Mouse (Mus musculus) hindbrain, embryonic 15.5 days (tissue): ENCODE measurements around the gene Atn1. TPM values are rescaled to one million over a fixed set of nuclear protein-coding genes. Genes with fewer than 3 reads are reported as not detected.

ENCODE experiments used
- ATAC-seq: fragments of 200-750 bp; cut with Nextera tagmentation; 2 replicates; pipeline ENCODE4 v1.8.0; 2017; ENCODE audit warnings: low read depth, moderate number of reproducible peaks, moderate TSS enrichment; ENCODE audit not compliant: low FRiP score
- H3K27ac ChIP-seq: fragments of 300-500 bp; sonication (generic); replicated peaks from 2 replicates; pipeline ENCODE4 v1.5.1; 2015; ENCODE audit warnings: mild to moderate bottlenecking, inconsistent platforms
- H3K27me3 ChIP-seq: fragments of 300-500 bp; sonication (generic); 2 replicates; pipeline ENCODE4 v1.6.1; 2015; ENCODE audit warnings: control low read depth, inconsistent platforms
- H3K36me3 ChIP-seq: fragments of 300-500 bp; sonication (generic); 2 replicates; pipeline ENCODE4 v1.6.1; 2015; ENCODE audit warnings: control low read depth, inconsistent platforms
- H3K4me1 ChIP-seq: fragments of 300-500 bp; sonication (generic); replicated peaks from 2 replicates; pipeline ENCODE4 v1.6.1; 2015; ENCODE audit warnings: control low read depth, inconsistent platforms
- H3K4me2 ChIP-seq: fragments of 300-500 bp; sonication (generic); 2 replicates; pipeline ENCODE4 v1.6.1; 2015; ENCODE audit warnings: moderate library complexity, mild to moderate bottlenecking, inconsistent platforms
- H3K4me3 ChIP-seq: fragments of 300-500 bp; sonication (generic); 2 replicates; pipeline ENCODE4 v1.5.1; 2015; ENCODE audit warnings: mild to moderate bottlenecking, inconsistent platforms
- H3K9ac ChIP-seq: fragments of 300-500 bp; sonication (generic); 2 replicates; pipeline ENCODE4 v1.6.1; 2015; ENCODE audit warnings: inconsistent platforms
- H3K9me3 ChIP-seq: fragments of 300-500 bp; sonication (generic); 2 replicates; pipeline ENCODE4 v1.6.1; 2016; ENCODE audit warnings: control low read depth, inconsistent platforms
- WGBS: fragments of 180-500 bp; shearing (Covaris S2); methylation state at CpG from one replicate; pipeline ENCODE4 v1.1.7; 2015; 5-methylcytosine and 5-hydroxymethylcytosine counted together
- polyA plus RNA-seq: library from polyadenylated mRNA; unstranded; fragments of >200 nt; fragmentation: Nextera tagmentation; extraction: Ambion mirVana; gene quantifications from 2 replicates; pipeline ENCODE4 v1.2.1, GENCODE M21; 2015

Gene Atn1
- polyA plus RNA-seq, 1 experiment from 2014 or later, result 30.4 TPM

DNA sequence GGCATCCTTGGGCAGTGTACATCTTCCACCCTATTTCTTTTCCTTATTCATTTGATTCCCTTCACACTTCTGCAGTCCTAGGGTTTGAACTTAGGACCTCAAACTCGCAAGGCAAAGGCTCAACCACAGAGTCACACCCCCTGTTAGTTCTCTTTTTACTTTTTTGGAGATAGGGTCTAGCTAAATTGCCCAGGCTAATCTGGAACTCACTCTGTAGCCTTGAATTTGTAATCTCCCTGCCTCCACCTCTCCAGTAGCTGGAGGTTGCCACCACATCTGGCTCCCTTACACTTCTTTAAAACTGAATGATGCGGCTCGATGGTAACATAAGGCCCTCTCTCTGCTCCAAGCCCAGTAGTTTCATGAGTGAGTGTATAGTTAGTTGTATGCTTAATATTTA is 21.9 kb downstream of the Atn1 start:
- 90% methylated on average over 3 of the region's 3 CpGs for WGBS
- no peaks in the 10 kb centered on the region for H3K36me3 ChIP-seq
- ATAC-seq, result no peak

DNA sequence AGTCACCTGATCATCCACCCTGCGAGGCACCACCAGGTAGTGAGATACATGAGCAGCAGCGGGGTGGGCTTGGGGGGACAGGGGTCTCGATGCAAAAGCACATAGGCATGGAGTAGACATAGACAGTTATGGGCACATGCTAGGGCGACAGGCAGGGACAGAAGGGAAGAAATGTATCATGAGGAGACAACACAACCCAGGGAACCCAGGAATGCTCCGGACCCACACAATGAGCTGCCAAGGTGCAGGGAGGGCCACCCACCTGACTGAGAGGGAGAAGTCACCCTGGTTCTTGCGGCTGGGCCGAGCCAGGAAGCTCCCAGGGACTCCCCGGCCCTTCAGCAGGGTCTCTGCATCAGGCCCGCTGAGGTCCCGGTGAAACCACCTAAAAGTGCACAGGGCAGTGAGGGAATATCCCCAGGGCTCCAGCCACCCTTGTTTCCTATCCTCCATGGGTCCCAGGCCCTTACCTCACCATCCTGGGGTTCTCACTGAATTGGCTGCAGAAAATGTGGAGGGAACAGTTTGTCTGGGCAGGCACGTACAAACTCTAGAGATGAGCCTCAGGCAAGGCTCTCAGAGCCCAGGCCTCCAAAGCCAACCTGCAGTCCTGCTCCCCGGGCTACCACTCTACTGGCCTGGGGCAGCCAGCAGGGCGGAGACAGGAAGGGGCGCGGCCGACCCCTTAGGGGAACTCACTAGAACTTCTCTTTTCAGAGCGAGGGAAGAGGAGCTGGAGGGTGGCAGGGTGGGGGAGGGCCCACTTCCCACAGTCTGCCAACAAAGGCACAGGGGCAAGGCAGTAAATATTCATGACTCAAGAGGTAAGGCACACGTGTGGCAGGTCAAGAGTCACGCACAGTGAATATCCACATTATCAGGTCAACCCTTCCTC is 23.6 kb downstream of the Atn1 start:
- Histone ChIP-seq H3K9me3 (no peaks in the 10 kb centered on the region), H3K36me3 (no peaks in the 10 kb centered on the region), H3K4me1 (no peaks in the 10 kb centered on the region), H3K27me3 (no peaks in the 10 kb centered on the region), H3K4me2 (no peak overlapping the region), H3K9ac (no peak overlapping the region), H3K27ac (no peak overlapping the region), H3K4me3 (no peak overlapping the region)
- no peak for ATAC-seq
- 52% methylated on average over 19 of the region's 19 CpGs for whole genome bisulfite sequencing

More for the DNA sequence above, 21.9 kb downstream of the Atn1 start:
- Histone ChIP-seq H3K27me3 (no peaks in the 10 kb centered on the region), H3K4me2 (no peak overlapping the region), H3K4me3 (no peak overlapping the region), H3K9me3 (no peaks in the 10 kb centered on the region), H3K9ac (no peak overlapping the region), H3K27ac (no peak overlapping the region), H3K4me1 (peaks cover 10% of the 10 kb centered on the region)

DNA sequence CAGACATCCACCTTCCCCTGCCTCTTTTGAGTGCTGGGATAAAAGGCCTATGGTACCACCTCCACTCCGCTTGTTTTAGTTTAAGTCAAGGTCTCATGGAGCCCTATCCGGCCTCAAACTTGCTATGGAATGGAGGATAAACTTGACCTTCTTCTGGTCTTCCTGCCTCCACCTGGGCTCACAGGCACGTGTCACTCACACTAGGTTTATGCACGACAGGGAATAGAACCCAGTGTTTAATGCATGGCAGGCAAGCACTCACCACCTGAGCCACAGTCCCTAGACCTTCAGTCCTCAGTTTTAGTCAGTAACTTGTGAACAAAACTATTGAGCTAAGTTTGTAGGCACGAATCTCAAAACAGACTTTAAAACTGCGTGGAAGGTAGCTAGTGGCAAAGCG is 25.3 kb downstream of the Atn1 start:
- no peak overlapping the region for H3K4me3 ChIP-seq
- H3K36me3 ChIP-seq, result no peaks in the 10 kb centered on the region
- 89% methylated on average over 7 of the region's 7 CpGs for WGBS
- no peak for ATAC-seq
- no peaks in the 10 kb centered on the region for H3K27me3 ChIP-seq
- H3K9ac ChIP-seq, result no peak overlapping the region
- no peaks in the 10 kb centered on the region for H3K9me3 ChIP-seq
- H3K4me1 ChIP-seq, result no peaks in the 10 kb centered on the region
- no peak overlapping the region for H3K4me2 ChIP-seq
- no peak overlapping the region for H3K27ac ChIP-seq

DNA sequence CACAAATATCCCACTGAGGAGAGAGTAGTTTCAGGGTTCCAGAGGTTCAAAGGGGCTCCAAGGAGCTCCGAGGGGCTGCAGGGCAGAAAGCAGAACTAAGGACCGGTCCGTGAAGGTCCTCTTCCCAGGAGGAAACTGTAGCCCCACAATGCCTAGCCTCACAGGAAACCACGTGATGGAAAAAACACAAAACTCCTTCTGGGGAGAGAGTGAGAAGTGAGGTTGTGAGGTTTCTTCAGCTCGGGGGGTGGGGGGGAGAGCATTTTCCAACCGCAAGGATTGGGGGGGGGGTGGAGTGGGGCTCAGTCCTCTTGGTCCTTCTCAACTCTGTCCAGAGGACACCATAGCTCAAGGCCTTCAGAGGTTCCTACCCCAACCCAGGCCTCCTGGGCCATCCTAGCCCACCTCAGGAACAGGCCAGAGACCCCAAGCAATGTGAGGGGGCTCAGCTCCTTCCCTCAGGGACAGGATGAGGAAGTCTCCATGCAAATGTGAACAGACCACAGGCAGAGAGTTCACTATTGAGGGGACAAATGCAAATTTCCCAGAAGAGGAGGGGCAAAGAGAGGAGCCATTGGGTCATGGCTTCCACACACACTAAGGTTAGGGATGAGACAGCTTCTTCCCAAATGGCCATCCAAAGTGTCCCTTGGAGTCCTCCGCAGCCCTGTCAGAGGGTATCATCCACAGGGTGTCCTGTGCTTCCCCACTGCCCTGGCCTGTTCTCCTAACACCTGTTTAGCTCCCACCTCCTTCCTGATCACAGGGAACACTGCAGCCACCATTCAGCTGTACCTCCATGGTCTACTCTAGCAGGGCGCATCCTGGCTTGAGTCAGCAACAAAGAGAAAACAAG is 26.2 kb downstream of the Atn1 start:
- Histone ChIP-seq H3K36me3 (no peaks in the 10 kb centered on the region), H3K9ac (no peak overlapping the region), H3K4me1 (no peaks in the 10 kb centered on the region), H3K4me2 (no peak overlapping the region), H3K27me3 (no peaks in the 10 kb centered on the region), H3K9me3 (no peaks in the 10 kb centered on the region), H3K4me3 (no peak overlapping the region), H3K27ac (no peak overlapping the region)
- ATAC-seq, result no peak
- 90% methylated on average over 8 of the region's 8 CpGs for WGBS

DNA sequence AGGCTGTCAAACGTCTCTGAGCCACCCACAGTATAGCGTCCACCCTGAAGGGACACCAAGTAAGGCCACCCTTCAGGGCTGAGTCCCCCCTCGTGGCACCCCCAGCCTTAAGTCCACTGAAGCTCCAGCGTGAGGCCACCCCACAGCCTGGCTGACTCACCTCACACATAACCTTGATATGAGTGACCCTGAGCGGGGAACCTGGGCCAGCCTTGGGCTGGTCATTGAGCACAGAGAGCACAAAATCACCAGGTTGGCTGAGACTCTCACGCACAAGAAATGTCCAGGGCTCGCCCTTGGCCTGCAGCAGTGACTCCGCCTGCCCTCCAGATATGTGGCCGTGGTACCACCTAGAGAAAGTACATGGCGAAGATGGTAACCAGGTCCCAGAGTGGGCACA is 27.7 kb downstream of the Atn1 start:
- no peaks in the 10 kb centered on the region for H3K27me3 ChIP-seq
- no peaks in the 10 kb centered on the region for H3K36me3 ChIP-seq
- no peak overlapping the region for H3K4me2 ChIP-seq
- ATAC-seq, result no peak
- H3K27ac ChIP-seq, result no peak overlapping the region
- no peak overlapping the region for H3K9ac ChIP-seq
- no peaks in the 10 kb centered on the region for H3K9me3 ChIP-seq
- H3K4me1 ChIP-seq, result no peaks in the 10 kb centered on the region
- no peak overlapping the region for H3K4me3 ChIP-seq
- 94% methylated on average over 10 of the region's 10 CpGs for WGBS

DNA sequence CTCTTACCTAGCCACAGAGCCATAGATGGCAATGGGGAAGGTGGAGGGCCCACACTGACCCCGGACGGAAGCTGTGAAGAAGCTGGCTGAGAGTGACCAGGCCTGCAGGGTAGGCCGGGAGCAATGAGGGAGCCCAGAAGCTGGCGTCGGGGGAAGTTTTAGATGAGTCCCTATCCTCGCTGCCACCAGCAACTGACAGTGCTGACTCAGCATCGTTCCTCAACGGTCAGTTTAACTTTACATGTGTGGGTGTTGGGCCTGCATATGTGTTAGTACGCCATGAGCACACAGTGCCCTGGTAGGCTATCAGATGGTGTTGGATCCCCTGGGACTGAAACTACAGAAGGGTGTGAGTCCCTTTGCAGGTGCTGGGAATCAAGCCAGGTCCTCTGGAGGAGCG is 31.9 kb downstream of the Atn1 start:
- Histone ChIP-seq H3K9ac (no peak overlapping the region), H3K9me3 (no peaks in the 10 kb centered on the region), H3K27ac (no peak overlapping the region), H3K4me1 (no peaks in the 10 kb centered on the region), H3K36me3 (no peaks in the 10 kb centered on the region), H3K4me2 (no peak overlapping the region), H3K4me3 (no peak overlapping the region), H3K27me3 (no peaks in the 10 kb centered on the region)
- ATAC-seq, result no peak
- 92% methylated on average over 10 of the region's 10 CpGs for WGBS

DNA sequence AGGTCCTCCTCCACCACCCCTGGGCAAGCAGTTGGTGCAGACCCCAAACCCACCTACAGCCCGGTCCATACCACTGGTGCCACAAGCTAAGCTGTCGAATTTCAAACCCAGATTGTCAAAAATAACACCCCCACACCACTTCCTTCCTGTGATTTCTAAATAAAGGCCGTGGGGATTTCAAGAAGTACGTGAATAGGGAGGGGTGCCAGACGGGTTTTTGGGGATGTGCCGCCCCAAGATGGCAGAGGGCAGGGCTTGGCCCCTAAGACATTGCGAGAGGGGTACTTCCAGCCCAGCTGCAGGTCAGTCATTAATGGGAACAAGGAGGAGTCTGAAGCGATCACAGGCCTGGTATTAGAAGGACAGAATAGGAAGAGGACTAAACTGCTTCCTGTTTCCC is 32.8 kb downstream of the Atn1 start:
- H3K27ac ChIP-seq, result no peak overlapping the region
- H3K4me3 ChIP-seq, result no peak overlapping the region
- no peaks in the 10 kb centered on the region for H3K9me3 ChIP-seq
- no peak overlapping the region for H3K4me2 ChIP-seq
- H3K27me3 ChIP-seq, result no peaks in the 10 kb centered on the region
- no peak overlapping the region for H3K9ac ChIP-seq
- H3K4me1 ChIP-seq, result no peaks in the 10 kb centered on the region
- WGBS, result 77% methylated on average over 8 of the region's 8 CpGs
- H3K36me3 ChIP-seq, result no peaks in the 10 kb centered on the region
- no peak for ATAC-seq

DNA sequence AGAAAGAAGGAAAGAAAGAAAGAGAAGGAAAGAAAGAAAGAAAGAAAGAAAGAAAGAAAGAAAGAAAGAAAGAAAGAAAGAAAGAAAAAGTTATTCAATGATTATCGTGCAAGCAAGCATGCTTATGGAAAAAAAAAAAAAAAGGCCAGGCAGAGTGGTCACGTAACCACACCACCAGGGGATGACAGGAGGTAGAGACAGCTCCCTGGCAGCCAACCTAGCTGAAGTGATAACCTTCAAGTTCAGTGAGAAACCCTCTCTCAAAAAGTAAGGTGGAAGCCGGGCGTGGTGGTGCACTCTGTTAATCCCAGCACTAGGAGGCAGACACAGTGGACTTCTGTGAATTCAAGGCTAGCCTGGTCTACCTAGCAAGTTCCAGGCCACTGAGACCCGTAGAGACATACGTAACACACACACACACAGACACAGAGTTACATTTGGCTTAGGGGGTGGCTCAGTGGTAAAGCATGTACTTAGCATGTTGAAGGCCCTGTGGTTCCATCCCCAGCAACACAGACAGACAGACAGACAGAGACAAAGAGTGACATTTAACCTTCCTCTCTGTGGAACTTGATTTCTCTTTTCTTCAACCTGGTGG is 33.3 kb downstream of the Atn1 start:
- H3K9ac ChIP-seq, result no peak overlapping the region
- H3K4me3 ChIP-seq, result no peak overlapping the region
- no peaks in the 10 kb centered on the region for H3K36me3 ChIP-seq
- 79% methylated on average over 6 of the region's 6 CpGs for WGBS
- H3K27me3 ChIP-seq, result no peaks in the 10 kb centered on the region
- H3K4me2 ChIP-seq, result no peak overlapping the region
- no peak for ATAC-seq
- no peaks in the 10 kb centered on the region for H3K9me3 ChIP-seq
- H3K27ac ChIP-seq, result no peak overlapping the region
- H3K4me1 ChIP-seq, result no peaks in the 10 kb centered on the region

DNA sequence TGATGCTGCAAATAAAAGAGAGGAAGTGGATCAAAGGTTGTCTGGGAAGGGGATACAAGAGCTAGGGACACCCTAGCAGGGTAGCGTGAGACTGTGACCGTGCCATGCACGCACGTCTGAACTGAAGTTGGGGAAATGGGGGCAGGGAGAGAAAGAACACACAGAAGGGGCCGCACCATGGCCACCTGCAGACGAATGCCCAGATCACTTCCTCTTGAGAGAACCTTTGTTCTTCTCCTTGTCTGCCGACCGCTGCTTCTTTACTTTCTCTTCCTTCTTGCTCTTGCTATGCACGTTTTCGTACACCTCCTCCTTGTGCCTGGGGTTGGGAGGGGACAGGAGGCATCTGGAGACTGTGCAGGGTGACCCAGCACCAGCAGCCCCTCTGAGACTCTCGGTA is 35.4 kb downstream of the Atn1 start:
- no peak overlapping the region for H3K4me2 ChIP-seq
- no peaks in the 10 kb centered on the region for H3K27me3 ChIP-seq
- no peak overlapping the region for H3K4me3 ChIP-seq
- H3K27ac ChIP-seq, result no peak overlapping the region
- peaks cover 17% of the 10 kb centered on the region for H3K36me3 ChIP-seq
- H3K9me3 ChIP-seq, result no peaks in the 10 kb centered on the region
- no peak overlapping the region for H3K9ac ChIP-seq
- ATAC-seq, result no peak
- 64% methylated on average over 11 of the region's 11 CpGs for WGBS
- no peaks in the 10 kb centered on the region for H3K4me1 ChIP-seq

DNA sequence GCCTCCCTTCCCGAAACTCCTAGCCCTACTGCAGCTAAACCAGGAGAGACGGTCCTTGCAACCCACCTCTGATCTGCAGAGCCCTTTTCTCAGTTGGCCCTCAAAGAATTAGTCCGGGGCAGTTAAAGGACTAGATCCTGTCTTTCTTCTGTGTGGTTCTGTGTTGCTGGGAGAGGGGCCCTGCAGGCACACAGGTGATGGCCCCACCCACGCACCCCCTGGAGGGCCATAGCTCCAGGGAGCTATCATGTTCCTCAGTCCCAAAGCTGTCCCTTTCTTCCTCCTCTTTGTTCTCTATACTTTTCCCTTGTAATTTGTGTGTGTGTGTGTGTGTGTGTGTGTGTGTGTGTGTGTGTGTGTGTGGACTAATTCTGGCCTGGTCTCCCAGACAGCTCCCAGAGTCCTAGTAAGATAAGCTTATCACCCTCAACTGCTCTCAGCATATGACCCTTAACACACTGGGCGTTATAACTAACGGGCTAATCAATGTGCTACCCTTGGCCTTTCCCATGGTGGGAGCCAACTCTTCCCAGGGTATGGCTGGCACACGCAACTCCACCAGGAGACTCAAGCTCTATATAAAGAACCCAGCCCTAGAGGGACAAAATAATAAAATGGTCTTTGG is 36.9 kb downstream of the Atn1 start:
- no peak overlapping the region for H3K9ac ChIP-seq
- WGBS, result 82% methylated on average over 7 of the region's 7 CpGs
- no peaks in the 10 kb centered on the region for H3K4me1 ChIP-seq
- H3K4me3 ChIP-seq, result no peak overlapping the region
- H3K27me3 ChIP-seq, result no peaks in the 10 kb centered on the region
- no peak for ATAC-seq
- H3K9me3 ChIP-seq, result no peaks in the 10 kb centered on the region
- no peak overlapping the region for H3K27ac ChIP-seq
- no peak overlapping the region for H3K4me2 ChIP-seq
- peaks cover 31% of the 10 kb centered on the region for H3K36me3 ChIP-seq

DNA sequence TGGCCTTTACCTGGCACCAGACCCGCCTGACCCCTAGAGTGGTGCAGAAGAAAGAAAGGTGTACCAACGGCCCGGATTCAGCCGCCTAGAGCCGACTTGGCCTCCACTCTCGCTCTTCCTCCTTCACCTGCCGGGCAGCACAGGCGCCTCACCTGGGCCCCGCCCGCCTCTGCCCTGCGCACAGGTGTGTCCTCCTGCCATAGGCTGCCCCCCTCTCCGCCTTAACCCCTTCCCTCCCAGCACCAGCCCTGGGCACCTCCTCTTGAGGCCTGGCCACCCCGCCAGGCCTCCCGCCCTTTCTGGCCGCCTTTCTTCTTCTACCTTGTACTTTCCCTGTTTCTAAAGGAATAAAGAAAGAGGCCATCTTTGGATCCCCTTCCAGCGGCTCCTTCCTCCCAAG is 37.6 kb downstream of the Atn1 start:
- H3K9ac ChIP-seq, result no peak overlapping the region
- WGBS, result 60% methylated on average over 14 of the region's 16 CpGs
- H3K4me1 ChIP-seq, result peaks cover 7% of the 10 kb centered on the region
- no peak overlapping the region for H3K4me3 ChIP-seq
- H3K27ac ChIP-seq, result no peak overlapping the region
- H3K9me3 ChIP-seq, result no peaks in the 10 kb centered on the region
- peaks cover 36% of the 10 kb centered on the region for H3K36me3 ChIP-seq
- H3K4me2 ChIP-seq, result no peak overlapping the region
- H3K27me3 ChIP-seq, result no peaks in the 10 kb centered on the region
- no peak for ATAC-seq

DNA sequence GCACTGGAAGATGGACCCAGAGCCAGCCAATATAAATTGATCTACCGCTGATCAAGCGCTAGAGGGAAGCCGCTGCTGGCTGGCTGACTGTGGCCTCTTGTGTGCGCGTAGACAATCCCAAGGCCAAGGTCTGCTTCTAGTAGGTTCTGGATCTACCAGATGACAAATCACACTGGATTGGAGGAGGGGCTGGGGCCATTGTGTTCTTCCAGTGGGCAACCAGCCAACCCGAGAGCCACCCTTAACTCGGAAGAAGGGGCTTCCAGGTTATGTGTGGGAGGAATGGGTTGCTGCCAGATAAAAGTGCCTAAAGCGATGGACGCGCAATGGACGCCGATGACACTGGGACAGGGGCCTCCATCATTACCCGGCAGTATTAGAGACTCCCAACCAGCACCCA is 38.4 kb downstream of the Atn1 start:
- ATAC-seq, result no peak
- no peak overlapping the region for H3K4me2 ChIP-seq
- no peak overlapping the region for H3K4me3 ChIP-seq
- no peaks in the 10 kb centered on the region for H3K9me3 ChIP-seq
- peaks cover 36% of the 10 kb centered on the region for H3K36me3 ChIP-seq
- H3K27me3 ChIP-seq, result no peaks in the 10 kb centered on the region
- WGBS, result 81% methylated on average over 13 of the region's 13 CpGs
- H3K27ac ChIP-seq, result no peak overlapping the region
- H3K4me1 ChIP-seq, result peaks cover 14% of the 10 kb centered on the region
- no peak overlapping the region for H3K9ac ChIP-seq
